Mouse (Mus musculus) G1E (cell line): Measurements from ENCODE around the gene Ror2. TPM values are rescaled to one million over a fixed set of nuclear protein-coding genes. Genes with fewer than 3 reads are reported as not detected.

Experiments used
- ATAC-seq: 2 replicates; pipeline ENCODE4 v1.8.0; 2016; ENCODE audit warnings: mild to moderate bottlenecking; ENCODE audit not compliant: insufficient number of reproducible peaks, poor library complexity, low FRiP score, severe bottlenecking; ENCODE audit errors: extremely low read depth
- DNase-seq: peaks from one replicate; pipeline ENCODE4 v3.0.0; 2012; ENCODE audit warnings: low spot score
- H3K27me3 ChIP-seq: 2 replicates; pipeline ENCODE4 v1.6.1; 2012; ENCODE audit warnings: mild to moderate bottlenecking, low read length, inconsistent platforms; ENCODE audit not compliant: insufficient read depth
- H3K36me3 ChIP-seq: replicated peaks from 2 replicates; pipeline ENCODE3; 2012; ENCODE audit warnings: mild to moderate bottlenecking, inconsistent platforms
- H3K4me1 ChIP-seq: 2 replicates; pipeline ENCODE4 v1.6.1; 2012; ENCODE audit warnings: low read depth, low read length, inconsistent platforms, mixed read lengths; ENCODE audit not compliant: insufficient read depth
- H3K4me3 ChIP-seq: 2 replicates; pipeline ENCODE4 v1.5.1; 2012; ENCODE audit warnings: low read depth, mild to moderate bottlenecking, inconsistent platforms, low read length, moderate library complexity, mixed read lengths
- H3K9me3 ChIP-seq: replicated peaks from 2 replicates; pipeline ENCODE4 v1.6.1; 2012; ENCODE audit warnings: inconsistent platforms
- CTCF ChIP-seq: IDR thresholded peaks from 2 replicates; pipeline ENCODE4 v1.5.1; 2012; ENCODE audit warnings: low read depth, low read length, inconsistent platforms, mixed read lengths
- GATA1 ChIP-seq: IDR thresholded peaks from 2 replicates; pipeline ENCODE4 v1.6.1; 2012; ENCODE audit warnings: borderline replicate concordance, low read length, inconsistent platforms, mixed read lengths
- GATA2 ChIP-seq: IDR thresholded peaks from 2 replicates; pipeline ENCODE4 v1.6.1; 2012; ENCODE audit warnings: low read depth, low read length, inconsistent platforms, borderline replicate concordance
- POLR2AphosphoS5 ChIP-seq: IDR thresholded peaks from 2 replicates; pipeline ENCODE4 v1.6.1; 2012; ENCODE audit warnings: low read depth, low read length, inconsistent platforms; ENCODE audit not compliant: insufficient replicate concordance
- TAL1 ChIP-seq: conservative IDR thresholded peaks from 2 replicates; pipeline ENCODE4 v1.6.1; 2012; ENCODE audit warnings: low read depth, low read length, inconsistent platforms, mixed read lengths
- polyA plus RNA-seq: library from polyadenylated mRNA; stranded (reverse); fragments of >175 nt; gene quantifications from 2 replicates; pipeline ENCODE4 v1.2.3, GENCODE M21; 2012
- total RNA-seq, 2 experiments: library from RNA; stranded (forward) in 1 of 2; stranded (reverse) in 1 of 2; fragments of 200-1000 nt in 1 of 2; fragments of >200 nt in 1 of 2; fragmentation: Nextera tagmentation in 1 of 2; gene quantifications; 2 replicates each; pipeline ENCODE4 v1.2.3; 2014 to 2017

Ror2 gene
- total and polyA plus RNA-seq, 3 experiments: not detected

DNA sequence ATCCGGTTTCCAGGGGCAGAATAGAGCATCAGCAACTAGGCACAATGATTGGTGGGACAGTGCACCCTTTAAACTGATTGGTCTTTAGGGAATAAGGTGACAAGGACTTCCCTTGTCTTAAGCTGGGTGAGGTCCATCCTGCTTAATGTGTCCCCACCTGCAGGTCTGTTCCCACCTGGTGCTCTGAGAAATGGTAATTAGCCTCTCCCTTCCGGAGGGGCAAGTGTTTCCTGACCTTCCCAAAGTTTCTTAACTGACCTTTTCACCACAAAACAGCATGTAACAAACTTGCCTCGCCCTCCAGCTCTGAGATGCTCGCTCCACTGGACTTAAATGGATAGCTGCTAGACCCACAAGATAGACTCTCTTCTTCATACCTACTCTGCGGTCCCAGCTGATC is 101.8 kb downstream of the Ror2 start:
- H3K4me1 ChIP-seq: no peaks in the 10 kb centered on the region
- peaks cover 75% of the 10 kb centered on the region for H3K9me3 ChIP-seq
- no peak for TF ChIP-seq GATA1
- no peak for TF ChIP-seq TAL1
- TF ChIP-seq POLR2AphosphoS5: no peak
- TF ChIP-seq GATA2: no peak
- TF ChIP-seq CTCF: no peak
- ATAC-seq (no peak), DNase-seq (no peak)
- H3K4me3 ChIP-seq: no peak overlapping the region
- no peaks in the 10 kb centered on the region for H3K36me3 ChIP-seq
- H3K27me3 ChIP-seq: no peaks in the 10 kb centered on the region

DNA sequence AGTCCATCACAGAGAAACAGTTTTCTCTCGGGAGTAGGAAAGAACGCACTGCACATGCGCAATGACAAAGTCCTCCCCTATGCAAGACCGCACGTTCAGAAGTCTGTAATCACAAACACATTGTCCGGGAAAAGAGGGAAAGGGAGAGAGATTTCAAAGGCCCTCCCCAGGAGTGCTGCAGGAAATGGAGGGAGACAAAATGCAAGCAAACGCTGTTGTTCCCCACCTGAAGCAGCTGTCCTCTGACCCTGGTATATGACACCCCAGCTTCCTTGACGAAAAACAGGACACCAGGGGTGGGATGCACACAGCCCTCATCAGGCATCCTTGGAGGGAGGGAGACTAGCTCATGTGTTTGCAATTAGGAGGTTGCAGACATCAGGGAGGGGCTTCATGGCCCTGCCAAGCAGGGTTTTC is 102.8 kb downstream of the Ror2 start:
- Histone ChIP-seq H3K9me3 (peaks cover 78% of the 10 kb centered on the region), H3K27me3 (no peaks in the 10 kb centered on the region), H3K4me1 (no peaks in the 10 kb centered on the region), H3K36me3 (no peaks in the 10 kb centered on the region), H3K4me3 (no peak overlapping the region)
- no peak for ATAC-seq
- DNase-seq: no peak
- no peak for TF ChIP-seq TAL1
- no peak for TF ChIP-seq CTCF
- no peak for TF ChIP-seq GATA2
- no peak for TF ChIP-seq GATA1
- TF ChIP-seq POLR2AphosphoS5: no peak

DNA sequence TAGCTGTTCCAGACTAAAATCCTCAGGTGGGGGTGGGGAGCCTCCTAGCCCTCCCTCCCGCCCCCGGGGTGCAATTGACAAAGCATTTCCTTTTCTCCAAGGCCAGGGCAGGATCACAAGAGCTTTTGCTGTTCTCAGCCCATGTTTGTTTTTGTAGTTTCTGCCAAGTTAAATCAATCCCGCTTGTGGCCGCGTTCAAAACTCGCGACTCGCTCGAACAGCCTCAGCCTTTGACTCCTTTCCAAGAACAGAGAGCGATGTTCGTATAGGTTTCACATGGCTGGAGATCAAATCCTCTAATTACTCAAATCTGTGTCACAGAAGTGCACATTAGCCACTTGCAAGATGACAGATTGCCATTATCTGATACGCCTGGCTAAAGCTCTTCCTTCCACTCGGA is 107.3 kb downstream of the Ror2 start:
- no peak for DNase-seq
- no peak for ATAC-seq
- no peaks in the 10 kb centered on the region for H3K4me1 ChIP-seq
- no peaks in the 10 kb centered on the region for H3K36me3 ChIP-seq
- H3K4me3 ChIP-seq: no peak overlapping the region
- peaks cover 80% of the 10 kb centered on the region for H3K9me3 ChIP-seq
- H3K27me3 ChIP-seq: no peaks in the 10 kb centered on the region
- no peak for TF ChIP-seq GATA2
- no peak for TF ChIP-seq POLR2AphosphoS5
- TF ChIP-seq TAL1: no peak

DNA sequence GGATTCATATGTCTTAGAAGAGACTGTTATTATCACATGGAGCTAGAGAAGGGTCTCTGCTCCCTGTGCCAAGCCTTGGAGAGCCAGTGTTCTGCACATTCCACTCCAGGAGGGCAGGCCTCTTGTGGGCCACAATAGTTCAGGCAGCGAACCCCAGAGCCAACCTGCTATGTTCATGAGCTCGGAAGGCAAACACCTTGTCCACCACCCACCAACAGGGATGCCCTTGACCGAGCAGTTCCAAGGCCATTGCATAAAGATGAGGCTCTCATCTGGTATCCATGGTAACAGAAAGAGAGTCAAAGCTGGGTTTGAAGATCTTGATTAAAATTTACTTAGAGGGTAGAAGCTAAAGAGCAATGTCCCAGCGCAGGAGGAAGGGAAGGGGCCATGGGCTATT is 107.8 kb downstream of the Ror2 start:
- Histone ChIP-seq H3K4me3 (no peak overlapping the region), H3K9me3 (peaks cover 78% of the 10 kb centered on the region), H3K36me3 (no peaks in the 10 kb centered on the region), H3K27me3 (no peaks in the 10 kb centered on the region), H3K4me1 (no peaks in the 10 kb centered on the region)
- TF ChIP-seq CTCF: no peak
- no peak for TF ChIP-seq GATA1
- no peak for TF ChIP-seq TAL1
- TF ChIP-seq POLR2AphosphoS5: no peak
- TF ChIP-seq GATA2: no peak
- ATAC-seq (no peak), DNase-seq (no peak)

DNA sequence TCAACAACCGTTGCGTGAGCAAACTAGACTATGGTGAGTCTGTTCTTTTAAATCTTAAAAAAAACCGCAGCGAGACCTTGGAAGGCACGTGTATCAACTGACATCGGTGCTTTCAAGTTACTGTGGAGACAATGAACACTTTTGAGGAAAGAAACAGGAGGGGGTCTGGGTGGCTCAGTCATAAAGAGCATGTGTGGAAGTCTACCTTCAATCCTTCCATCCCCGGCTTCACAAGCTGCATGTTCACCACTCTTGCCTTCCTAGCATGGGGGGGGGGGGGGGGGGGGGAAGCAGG is 108.6 kb downstream of the Ror2 start:
- no peaks in the 10 kb centered on the region for H3K4me1 ChIP-seq
- no peaks in the 10 kb centered on the region for H3K27me3 ChIP-seq

DNA sequence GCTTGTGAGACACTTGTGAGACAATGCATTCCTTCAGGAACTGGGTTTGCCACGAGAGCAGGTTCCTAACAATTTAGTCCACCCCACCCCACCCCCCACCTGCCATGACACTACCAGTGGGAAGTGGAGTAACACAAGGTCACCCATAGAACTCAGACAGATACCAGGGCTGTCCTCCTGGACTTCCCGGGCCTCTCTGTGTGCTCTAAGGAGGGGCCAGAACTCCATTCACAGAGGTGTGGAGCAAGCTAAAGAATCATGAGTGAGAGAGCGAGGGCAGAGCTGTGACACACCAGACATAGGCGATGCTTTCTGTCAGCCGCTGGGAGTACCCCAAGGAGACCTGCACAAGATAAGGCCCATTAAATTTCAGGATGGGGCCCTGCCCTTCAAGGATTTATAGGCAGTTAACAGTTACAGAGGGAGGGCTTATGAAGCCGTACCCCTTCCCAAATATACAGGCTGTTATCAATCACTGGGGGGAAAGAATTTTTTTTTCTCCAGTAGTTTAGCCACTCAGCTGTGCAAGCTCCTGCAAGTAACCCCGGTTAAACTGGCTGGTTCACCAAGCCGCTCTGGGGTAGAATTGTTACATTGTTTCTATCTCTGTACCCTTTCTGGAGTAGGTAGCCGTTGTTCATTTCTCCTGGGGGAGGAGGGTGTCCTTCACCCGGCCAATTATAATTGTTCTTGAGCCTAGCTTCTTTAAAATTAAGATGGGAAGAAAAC is 109.1 kb downstream of the Ror2 start:
- no peak overlapping the region for H3K4me3 ChIP-seq
- no peaks in the 10 kb centered on the region for H3K36me3 ChIP-seq
- no peak for TF ChIP-seq TAL1
- TF ChIP-seq GATA2: no peak
- TF ChIP-seq CTCF: no peak
- no peak for TF ChIP-seq GATA1
- TF ChIP-seq POLR2AphosphoS5: no peak
- no peak for ATAC-seq
- DNase-seq: no peak
- H3K27me3 ChIP-seq: no peaks in the 10 kb centered on the region
- H3K9me3 ChIP-seq: peaks cover 77% of the 10 kb centered on the region
- no peaks in the 10 kb centered on the region for H3K4me1 ChIP-seq

More for the DNA sequence above, 108.6 kb downstream of the Ror2 start:
- no peak overlapping the region for H3K4me3 ChIP-seq
- peaks cover 78% of the 10 kb centered on the region for H3K9me3 ChIP-seq
- ATAC-seq (no peak), DNase-seq (no peak)
- TF ChIP-seq POLR2AphosphoS5 (no peak), GATA1 (no peak), TAL1 (no peak), CTCF (no peak), GATA2 (no peak)
- no peaks in the 10 kb centered on the region for H3K36me3 ChIP-seq

DNA sequence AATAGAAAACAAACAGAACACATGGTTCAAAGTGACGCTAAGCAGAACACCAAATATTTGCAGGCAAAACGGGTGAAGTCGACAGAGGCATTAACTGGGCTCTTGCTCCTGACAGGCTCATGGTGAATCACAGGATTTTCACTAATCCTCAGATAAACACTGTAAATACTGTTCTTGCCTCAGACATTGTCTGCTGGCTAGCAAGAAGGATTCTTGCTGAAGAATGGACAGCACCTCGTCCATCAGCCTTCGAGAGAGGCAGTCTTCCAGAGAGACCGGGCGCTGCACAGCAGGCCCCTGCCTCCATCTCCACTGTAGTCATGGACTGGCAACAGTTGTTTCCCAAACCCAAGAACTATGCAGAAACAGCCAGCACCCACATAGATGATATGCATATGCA is 110.9 kb downstream of the Ror2 start:
- Histone ChIP-seq H3K36me3 (no peaks in the 10 kb centered on the region), H3K4me1 (no peaks in the 10 kb centered on the region), H3K4me3 (no peak overlapping the region), H3K9me3 (peaks cover 81% of the 10 kb centered on the region), H3K27me3 (no peaks in the 10 kb centered on the region)
- DNase-seq (no peak), ATAC-seq (no peak)
- TF ChIP-seq GATA2 (no peak), TAL1 (no peak), GATA1 (no peak), POLR2AphosphoS5 (no peak), CTCF (no peak)
